Mouse (Mus musculus) layer of hippocampus, adult 8-10 months (tissue): ENCODE results near the gene Car15. TPM values are rescaled to one million over a fixed set of nuclear protein-coding genes. Genes with fewer than 3 reads are reported as not detected.
A peak's percentile ranks its signal among the peaks of the same experiment; 100 is the strongest.

ENCODE experiments used
- DNase-seq, 2 experiments: peaks; one replicate each; pipeline ENCODE4 v3.0.0; 2022; ENCODE audit warnings: low spot score in 2 of 2
- total RNA-seq, 4 experiments: library from RNA; stranded (reverse); gene quantifications; 2 replicates each; pipeline ENCODE4 v1.2.4; 2022

Car15 gene
- total RNA-seq: 10 to 100 TPM in 3 of 4 experiments, 1 to 10 TPM in 1; 9.4 to 15.9 (median 12.6) TPM

DNA sequence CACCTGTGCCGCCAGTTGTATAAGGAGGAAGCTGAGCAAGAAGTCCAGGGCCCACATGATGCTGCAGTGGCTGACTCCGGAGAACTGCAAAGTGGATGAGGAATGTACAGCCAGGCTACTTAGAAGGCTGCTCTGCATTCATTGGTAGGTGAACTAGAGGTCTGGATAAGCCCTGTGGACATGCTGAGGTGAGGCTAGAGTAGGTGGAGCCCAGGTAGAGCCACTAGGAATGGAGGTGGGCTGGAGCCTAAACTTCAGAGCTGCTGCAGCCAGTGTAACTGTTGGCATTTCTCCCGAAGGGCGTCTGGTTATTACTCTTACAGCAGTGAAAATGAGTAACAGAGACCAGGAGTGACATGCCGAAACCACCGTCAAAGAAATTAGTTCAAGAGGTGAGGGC lies at the start of gene Car15:
Gene Car15 (minus strand): TSS at position 314 of the 400 bp plus-strand sequence.
- no peak for DNase-seq

- no peak for DNase-seq
Measured at GRCm38 (mm10) chr16:17884116-17884515, 46.0 kb upstream of the Car15 start.

- no peak for DNase-seq
Measured at GRCm38 (mm10) chr16:17882196-17882595, 44.0 kb upstream of the Car15 start.

DNA sequence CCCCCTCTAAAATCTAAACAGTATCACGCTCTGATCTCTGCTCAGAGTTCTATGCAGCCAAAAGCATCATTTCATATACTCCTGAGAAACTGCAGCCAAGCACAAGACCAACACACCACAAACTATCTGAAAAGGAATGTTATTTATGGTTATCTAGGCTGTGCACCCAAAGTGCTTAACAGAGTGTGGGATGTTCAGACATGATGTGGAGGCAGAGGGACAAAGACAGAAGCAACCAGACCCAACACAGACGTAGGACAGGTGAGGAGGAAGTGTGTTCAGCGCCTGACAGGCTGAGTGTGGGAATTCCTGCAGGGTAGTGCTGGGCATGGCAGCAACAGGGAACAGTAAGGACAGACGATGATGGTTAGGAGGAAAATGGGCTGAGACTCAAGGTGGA lies 41.4 kb upstream of the Car15 start:
- DNase-seq: no peak

DNA sequence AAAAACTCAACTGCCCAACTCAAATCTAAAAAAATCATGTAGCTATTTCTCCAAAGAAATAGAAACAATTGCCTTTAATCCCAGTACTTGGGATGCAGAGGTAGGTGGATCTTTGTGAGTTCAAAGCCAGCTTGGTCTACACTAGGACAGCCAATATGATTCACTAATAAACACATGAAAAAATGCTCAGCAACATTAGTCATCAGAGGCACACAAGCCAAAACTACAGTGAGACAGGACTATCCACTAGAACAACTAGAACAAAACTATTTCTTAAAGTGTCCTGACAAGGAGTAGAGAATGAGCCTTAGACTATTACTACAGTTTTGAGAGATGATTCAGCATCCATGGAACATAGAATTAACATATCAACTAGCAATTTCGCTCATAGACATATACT lies 37.9 kb upstream of the Car15 start:
- DNase-seq: no peak

DNA sequence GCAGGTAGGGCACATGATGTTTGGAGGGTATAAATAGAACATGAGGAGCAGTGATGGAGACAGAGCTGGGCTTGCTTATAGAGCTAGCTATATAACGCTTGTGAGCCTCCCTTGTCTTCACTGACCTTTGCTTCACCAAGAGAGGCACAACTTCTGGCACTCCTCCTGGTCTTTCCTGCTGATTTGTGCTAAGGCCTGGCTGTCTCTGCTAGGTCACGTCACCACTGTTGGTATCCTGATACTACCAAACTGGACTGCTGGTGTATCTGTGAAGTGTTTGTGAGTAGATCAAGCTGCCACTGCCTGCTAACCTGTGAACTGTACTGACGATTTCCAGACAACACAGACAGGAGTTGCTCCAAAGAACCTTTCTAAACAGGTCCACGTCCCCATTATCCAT lies 37.0 kb upstream of the Car15 start:
- DNase-seq: no peak

GRCm38 (mm10) chr16:17872995-17873394 lies 34.8 kb upstream of the Car15 start:
- no peak for DNase-seq

DNA sequence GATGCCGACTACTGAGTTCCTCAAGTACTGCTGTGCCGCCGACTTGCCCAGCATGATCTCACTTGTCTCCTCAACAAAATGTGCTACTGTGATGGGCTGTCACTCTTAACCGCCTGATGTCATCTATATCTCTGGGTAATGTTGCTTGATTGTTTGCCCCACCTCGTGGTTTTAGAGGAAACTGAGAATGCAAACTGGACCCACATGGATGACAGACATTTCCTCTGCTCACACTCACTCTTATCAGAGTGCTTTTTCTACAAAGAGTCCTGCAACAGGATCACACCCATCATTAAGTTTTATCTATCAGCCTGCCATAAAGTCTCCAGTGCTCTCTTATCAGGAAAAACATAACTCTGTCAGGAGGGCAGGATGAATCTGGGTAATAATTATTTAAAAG lies 33.1 kb upstream of the Car15 start:
- DNase-seq: no peak

GRCm38 (mm10) chr16:17865770-17866169 lies 27.6 kb upstream of the Car15 start:
- no peak for DNase-seq

- no peak for DNase-seq
Measured at GRCm38 (mm10) chr16:17865293-17865692, 27.1 kb upstream of the Car15 start.

DNA sequence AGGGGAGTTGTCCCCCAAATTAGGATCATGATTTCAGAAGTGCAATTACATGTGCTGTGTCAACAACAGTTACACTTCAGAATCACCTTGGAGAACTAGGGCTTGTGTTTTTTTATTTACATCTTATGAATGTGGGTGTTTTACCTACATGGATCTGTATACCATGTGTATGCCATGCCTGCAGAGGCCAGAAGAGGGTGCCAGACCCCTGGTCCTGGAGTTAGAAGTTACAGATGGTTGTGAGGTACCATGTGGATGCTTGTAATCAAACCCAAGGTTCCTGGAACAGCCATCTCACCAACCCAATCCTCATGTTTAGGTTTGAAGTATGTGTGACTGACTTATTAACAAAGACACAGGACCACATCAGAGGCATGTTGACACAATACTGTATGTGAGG lies 20.4 kb upstream of the Car15 start:
- no peak for DNase-seq

DNA sequence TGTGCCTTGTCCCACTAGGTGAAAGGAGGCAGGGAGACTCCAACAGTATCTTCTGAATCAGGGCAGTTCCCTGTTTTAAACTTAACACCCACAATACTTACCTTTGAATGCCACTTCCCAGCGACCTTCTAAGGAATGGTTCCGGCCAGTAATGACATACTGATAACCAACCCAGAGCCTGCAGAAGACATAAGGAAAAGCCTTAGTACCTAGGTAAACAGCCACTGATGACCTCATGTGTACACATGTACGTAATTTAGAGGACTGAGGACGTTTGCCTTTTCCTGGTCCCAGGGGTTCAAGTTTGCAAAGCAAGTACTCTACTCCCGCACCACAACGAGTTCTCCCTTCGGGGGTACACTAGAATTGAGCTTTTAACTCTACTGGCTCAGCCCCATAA lies 19.0 kb upstream of the Car15 start:
- no peak for DNase-seq

GRCm38 (mm10) chr16:17853263-17853662 lies 15.1 kb upstream of the Car15 start:
- no peak for DNase-seq

- peak in 1 of 2 experiments; percentile 48 for DNase-seq
Measured at GRCm38 (mm10) chr16:17851860-17852259, 13.7 kb upstream of the Car15 start.

DNA sequence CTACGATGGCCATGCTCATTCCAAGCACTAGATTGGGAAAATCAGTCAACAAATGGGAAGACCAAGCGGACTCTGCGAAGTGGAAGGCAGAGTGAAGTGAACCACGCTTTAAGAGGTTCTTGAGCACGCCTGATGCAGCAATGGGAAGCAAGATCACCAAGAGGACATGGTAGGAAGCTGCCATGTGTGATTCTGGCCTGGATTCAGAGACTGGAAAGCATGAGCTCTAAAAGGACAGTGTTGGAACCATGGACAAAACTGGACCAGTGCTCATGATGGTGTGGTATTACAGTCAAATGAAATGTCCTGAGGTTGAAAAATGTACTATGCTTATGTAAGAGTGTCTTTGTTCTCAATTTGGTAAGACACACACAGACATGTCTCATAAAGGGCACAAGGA lies 13.2 kb upstream of the Car15 start:
- DNase-seq: no peak

DNA sequence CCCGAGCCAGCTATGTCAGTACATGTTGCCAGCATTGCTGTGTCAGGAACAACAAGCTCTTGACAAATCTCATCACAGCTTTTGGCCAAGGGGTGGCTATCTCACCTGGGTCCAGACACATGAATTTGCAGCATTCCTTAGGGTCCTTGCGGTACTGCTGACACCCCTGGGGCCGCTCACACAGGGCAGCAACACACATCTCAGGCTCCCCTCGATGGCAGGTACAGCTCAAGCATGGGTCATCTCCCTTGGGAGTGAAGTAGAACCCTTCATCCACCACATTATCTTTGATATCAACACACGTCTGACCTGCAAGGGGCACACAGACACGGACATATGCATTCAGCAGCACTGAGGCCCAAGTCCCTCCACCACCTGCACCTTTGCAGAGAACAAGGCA lies 11.3 kb upstream of the Car15 start:
- DNase-seq: no peak

- no peak for DNase-seq
Measured at GRCm38 (mm10) chr16:17848928-17849327, 10.8 kb upstream of the Car15 start.

- DNase-seq: no peak
Measured at GRCm38 (mm10) chr16:17848431-17848830, 10.3 kb upstream of the Car15 start.

- no peak for DNase-seq
Measured at GRCm38 (mm10) chr16:17843701-17844365, 5.7 kb upstream of the Car15 start.

- no peak for DNase-seq
Measured at GRCm38 (mm10) chr16:17842437-17842836, 4.3 kb upstream of the Car15 start.

- no peak for DNase-seq
Measured at GRCm38 (mm10) chr16:17839976-17840375, 1.8 kb upstream of the Car15 start.

GRCm38 (mm10) chr16:17835481-17835880 lies 2.7 kb downstream of the Car15 start:
- DNase-seq: no peak

- DNase-seq: no peak
Measured at GRCm38 (mm10) chr16:17834543-17834942, 3.6 kb downstream of the Car15 start.
